Mouse (Mus musculus): ENCODE results near the gene Ampd2. TPM values are rescaled to one million over a fixed set of nuclear protein-coding genes. Genes with fewer than 3 reads are reported as not detected.

Ampd2 gene
- total RNA-seq, 2 experiments from 2014 or later = 69.8 to 76.2 TPM

- DNase-seq (ENCODE audit: extremely low spot score in 1 of 2, low spot score in 1 of 2) = peak; percentile 57 to 73
Measured at GRCm38 (mm10) chr3:108070295-108071293, 15.9 kb downstream of the Ampd2 start.

GRCm38 (mm10) chr3:108069231-108069870, 17.1 kb downstream of the Ampd2 start:
- DNase-seq (ENCODE audit: extremely low spot score in 1 of 2, low spot score in 1 of 2) = no peak

GRCm38 (mm10) chr3:108068826-108069225, 17.6 kb downstream of the Ampd2 start:
- DNase-seq (ENCODE audit: extremely low spot score in 1 of 2, low spot score in 1 of 2) = no peak

- no peak for DNase-seq (ENCODE audit: extremely low spot score in 1 of 2, low spot score in 1 of 2)
Measured at GRCm38 (mm10) chr3:108067370-108067934, 19.0 kb downstream of the Ampd2 start.

GRCm38 (mm10) chr3:108065551-108065950, 20.9 kb downstream of the Ampd2 start:
- DNase-seq (ENCODE audit: extremely low spot score in 1 of 2, low spot score in 1 of 2) = no peak

GRCm38 (mm10) chr3:108064672-108065071, 21.8 kb downstream of the Ampd2 start:
- DNase-seq (ENCODE audit: extremely low spot score in 1 of 2, low spot score in 1 of 2) = no peak

GRCm38 (mm10) chr3:108062648-108063047, 23.8 kb downstream of the Ampd2 start:
- DNase-seq (ENCODE audit: extremely low spot score in 1 of 2, low spot score in 1 of 2) = no peak

GRCm38 (mm10) chr3:108061420-108061819, 25.0 kb downstream of the Ampd2 start:
- DNase-seq (ENCODE audit: extremely low spot score in 1 of 2, low spot score in 1 of 2) = peak; percentile 18 to 58

- no peak for DNase-seq (ENCODE audit: extremely low spot score in 1 of 2, low spot score in 1 of 2)
Measured at GRCm38 (mm10) chr3:108050493-108050892, 36.0 kb downstream of the Ampd2 start.

GRCm38 (mm10) chr3:108048306-108048705, 38.1 kb downstream of the Ampd2 start:
- no peak for DNase-seq (ENCODE audit: extremely low spot score in 1 of 2, low spot score in 1 of 2)

- no peak for DNase-seq (ENCODE audit: extremely low spot score in 1 of 2, low spot score in 1 of 2)
Measured at GRCm38 (mm10) chr3:108046944-108047655, 39.4 kb downstream of the Ampd2 start.

GRCm38 (mm10) chr3:108044394-108045140, 41.9 kb downstream of the Ampd2 start, which contains the start of gene Gstm4:
Gstm4 (minus strand) TSS chr3:108044894.
- DNase-seq (ENCODE audit: extremely low spot score in 1 of 2, low spot score in 1 of 2) = peak; percentile 73 to 80

- DNase-seq (ENCODE audit: extremely low spot score in 1 of 2, low spot score in 1 of 2) = no peak
Measured at GRCm38 (mm10) chr3:108033156-108033555, 53.3 kb downstream of the Ampd2 start.

- no peak for DNase-seq (ENCODE audit: extremely low spot score in 1 of 2, low spot score in 1 of 2)
Measured at GRCm38 (mm10) chr3:108032113-108032512, 54.3 kb downstream of the Ampd2 start.

GRCm38 (mm10) chr3:108028641-108029365, 57.6 kb downstream of the Ampd2 start:
- DNase-seq (ENCODE audit: extremely low spot score in 1 of 2, low spot score in 1 of 2) = no peak

GRCm38 (mm10) chr3:108026597-108026996, 59.9 kb downstream of the Ampd2 start:
- no peak for DNase-seq (ENCODE audit: extremely low spot score in 1 of 2, low spot score in 1 of 2)

- DNase-seq (ENCODE audit: extremely low spot score in 1 of 2, low spot score in 1 of 2) = no peak
Measured at GRCm38 (mm10) chr3:108026049-108026448, 60.4 kb downstream of the Ampd2 start.

- no peak for DNase-seq (ENCODE audit: extremely low spot score in 1 of 2, low spot score in 1 of 2)
Measured at GRCm38 (mm10) chr3:108025318-108025717, 61.1 kb downstream of the Ampd2 start.
